Mouse (Mus musculus): ENCODE data around the gene Pex16.

The Pex16 gene

GRCm38 (mm10) chr2:92422388-92423135 is 48.1 kb downstream of the Pex16 start:
- ATAC-seq (ENCODE audit: low TSS enrichment) = peak; percentile 29; the same call in 1 of the 2 replicates

GRCm38 (mm10) chr2:92423156-92423555 is 48.7 kb downstream of the Pex16 start:
- ATAC-seq (ENCODE audit: low TSS enrichment) = no peak

- peak; percentile 21 for ATAC-seq (ENCODE audit: low TSS enrichment)
Observed at GRCm38 (mm10) chr2:92423702-92424461, 49.4 kb downstream of the Pex16 start.

GRCm38 (mm10) chr2:92424462-92425308 is 50.2 kb downstream of the Pex16 start:
- ATAC-seq (ENCODE audit: low TSS enrichment) = peak; percentile 21

- ATAC-seq (ENCODE audit: low TSS enrichment) = no peak
Observed at GRCm38 (mm10) chr2:92425366-92425765, 50.9 kb downstream of the Pex16 start.

GRCm38 (mm10) chr2:92426426-92426825 is 52.0 kb downstream of the Pex16 start:
- ATAC-seq (ENCODE audit: low TSS enrichment) = no peak

DNA sequence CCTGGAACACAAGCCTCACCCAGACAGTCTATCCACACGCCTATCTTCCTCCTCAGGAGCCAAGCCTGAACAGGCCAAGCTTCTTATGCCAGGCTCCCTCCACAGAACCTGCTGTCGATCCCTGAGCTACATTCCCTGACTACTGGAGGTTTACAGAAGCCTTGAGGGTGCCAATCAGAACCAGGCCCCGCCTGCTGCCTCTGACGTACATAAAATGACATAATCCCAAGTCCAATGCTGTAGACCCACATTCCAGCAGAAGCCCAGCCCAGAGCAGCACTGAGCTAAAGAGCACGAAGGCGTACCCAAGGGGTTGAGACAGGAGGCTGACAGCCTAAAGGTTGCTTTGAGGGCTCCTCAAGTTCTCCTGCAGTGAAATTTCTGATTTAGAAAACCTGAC is 53.4 kb downstream of the Pex16 start:
- ATAC-seq (ENCODE audit: low TSS enrichment) = peak; percentile 58

GRCm38 (mm10) chr2:92430089-92430488 is 55.6 kb downstream of the Pex16 start:
- ATAC-seq (ENCODE audit: low TSS enrichment) = no peak

All from frontal cortex, adult (tissue).